In the genomic region with DNA sequence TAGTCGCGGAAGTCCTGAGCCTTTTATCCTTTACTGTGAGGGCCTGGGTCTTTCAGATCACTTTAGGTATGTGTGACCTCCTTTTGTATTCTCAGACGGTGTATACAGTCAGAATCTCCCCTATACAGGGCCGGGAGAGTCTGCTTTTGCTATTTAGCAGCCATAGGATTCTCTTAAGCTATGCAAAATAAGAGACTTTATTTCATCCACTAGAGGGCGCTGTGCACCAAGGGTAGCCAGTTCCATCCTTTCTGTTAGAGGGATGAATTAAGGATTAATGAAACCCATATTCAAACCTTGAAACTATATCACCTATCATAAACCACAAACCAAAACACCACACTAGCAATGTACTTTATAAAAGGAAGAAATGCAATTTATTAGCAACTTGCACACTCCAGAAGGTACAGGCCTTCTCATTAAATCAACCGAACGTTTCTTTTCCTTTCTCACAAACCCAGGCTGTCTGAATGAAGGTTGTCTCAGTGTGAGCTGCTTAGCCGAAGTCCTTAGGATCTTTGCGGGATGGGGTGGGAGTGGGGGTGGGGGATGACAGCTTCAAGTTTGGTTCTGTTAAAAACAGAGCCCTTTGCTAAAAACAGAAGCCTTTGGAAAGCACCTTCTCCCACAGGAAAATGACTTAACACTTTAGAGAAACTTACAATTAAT, we compare ENCODE assay signal across 8 mouse cellular contexts.
DNase-seq lines count a peak whose midpoint lies in the region; ATAC-seq lines count a peak whose summit lies in the region.

No protein-coding gene starts in this region.

- no peak for DNase-seq in cerebellum, adult 11-12 months
- DNase-seq in R1 (ENCODE audit: low read depth, low spot score), result peak; percentile 68
- DNase-seq in embryo, embryonic 10.5 days (ENCODE audit: low spot score), result peak; percentile 91
- DNase-seq in heart, postnatal 4 days, result peak; percentile 71
- peak; percentile 13 to 53 for DNase-seq in layer of hippocampus, adult 8-10 months (ENCODE audit: low spot score in 2 of 2)
- peak; percentile 49 for DNase-seq in lung, postnatal 36 days
- DNase-seq in skeletal muscle tissue, adult 2 months (ENCODE audit: low read depth, low spot score), result peak; percentile 8

- ATAC-seq in cerebellum, adult (ENCODE audit: insufficient number of reproducible peaks, low FRiP score, low TSS enrichment), result peak; percentile 66; the same call in 1 of the 2 replicates
